Mouse (Mus musculus) heart, embryonic 11.5 days (tissue): Measurements from ENCODE around the gene Exoc6b. TPM values are rescaled to one million over a fixed set of nuclear protein-coding genes. Genes with fewer than 3 reads are reported as not detected.

Experiments used
- ATAC-seq: fragments of 200-750 bp; cut with Nextera tagmentation; replicated peaks from 2 replicates; pipeline ENCODE4 v1.8.0; 2017; ENCODE audit warnings: moderate library complexity; ENCODE audit not compliant: insufficient number of reproducible peaks, low FRiP score, low TSS enrichment
- H3K27ac ChIP-seq: fragments of 300-500 bp; sonication (generic); 2 replicates; pipeline ENCODE4 v1.5.1; 2014; ENCODE audit warnings: mild to moderate bottlenecking, low read depth, low read length
- H3K27me3 ChIP-seq: fragments of 300-500 bp; sonication (generic); 2 replicates; pipeline ENCODE4 v1.6.1; 2014; ENCODE audit warnings: mild to moderate bottlenecking, low read length, mixed read lengths; ENCODE audit not compliant: control insufficient read depth, insufficient read depth
- H3K36me3 ChIP-seq: fragments of 300-500 bp; sonication (generic); 2 replicates; pipeline ENCODE4 v1.6.1; 2014; ENCODE audit warnings: mild to moderate bottlenecking, low read length, moderate library complexity, mixed read lengths; ENCODE audit not compliant: control insufficient read depth, insufficient read depth
- H3K4me1 ChIP-seq: fragments of 300-500 bp; sonication (generic); 2 replicates; pipeline ENCODE4 v1.6.1; 2014; ENCODE audit warnings: low read length; ENCODE audit not compliant: control insufficient read depth, insufficient read depth
- H3K4me2 ChIP-seq: fragments of 300-500 bp; sonication (generic); 2 replicates; pipeline ENCODE4 v1.6.1; 2014; ENCODE audit warnings: mild to moderate bottlenecking, moderate library complexity
- H3K4me3 ChIP-seq: fragments of 300-500 bp; sonication (generic); 2 replicates; pipeline ENCODE4 v1.5.1; 2014; ENCODE audit warnings: low read depth, low read length
- H3K9ac ChIP-seq: fragments of 300-500 bp; sonication (generic); 2 replicates; pipeline ENCODE4 v1.6.1; 2014; ENCODE audit warnings: mild to moderate bottlenecking, low read depth, low read length, moderate library complexity
- H3K9me3 ChIP-seq: fragments of 300-500 bp; sonication (generic); replicated peaks from 2 replicates; pipeline ENCODE4 v1.6.1; 2016; ENCODE audit warnings: low read length; ENCODE audit not compliant: control insufficient read depth
- WGBS: fragments of 180-500 bp; shearing (Covaris S2); extraction: QIAGEN DNeasy Blood & Tissue Kit; methylation state at CpG from one replicate; pipeline ENCODE4 v1.1.7; 2014; ENCODE audit not compliant: insufficient replicate concordance; 5-methylcytosine and 5-hydroxymethylcytosine counted together
- polyA plus RNA-seq: library from polyadenylated mRNA; unstranded; fragments of >200 nt; fragmentation: Nextera tagmentation; extraction: Ambion mirVana; gene quantifications from 2 replicates; pipeline ENCODE4 v1.2.1, GENCODE M21; 2014

The Exoc6b gene
- polyA plus RNA-seq, 1 experiment from 2014 or later = 24.2 TPM

DNA sequence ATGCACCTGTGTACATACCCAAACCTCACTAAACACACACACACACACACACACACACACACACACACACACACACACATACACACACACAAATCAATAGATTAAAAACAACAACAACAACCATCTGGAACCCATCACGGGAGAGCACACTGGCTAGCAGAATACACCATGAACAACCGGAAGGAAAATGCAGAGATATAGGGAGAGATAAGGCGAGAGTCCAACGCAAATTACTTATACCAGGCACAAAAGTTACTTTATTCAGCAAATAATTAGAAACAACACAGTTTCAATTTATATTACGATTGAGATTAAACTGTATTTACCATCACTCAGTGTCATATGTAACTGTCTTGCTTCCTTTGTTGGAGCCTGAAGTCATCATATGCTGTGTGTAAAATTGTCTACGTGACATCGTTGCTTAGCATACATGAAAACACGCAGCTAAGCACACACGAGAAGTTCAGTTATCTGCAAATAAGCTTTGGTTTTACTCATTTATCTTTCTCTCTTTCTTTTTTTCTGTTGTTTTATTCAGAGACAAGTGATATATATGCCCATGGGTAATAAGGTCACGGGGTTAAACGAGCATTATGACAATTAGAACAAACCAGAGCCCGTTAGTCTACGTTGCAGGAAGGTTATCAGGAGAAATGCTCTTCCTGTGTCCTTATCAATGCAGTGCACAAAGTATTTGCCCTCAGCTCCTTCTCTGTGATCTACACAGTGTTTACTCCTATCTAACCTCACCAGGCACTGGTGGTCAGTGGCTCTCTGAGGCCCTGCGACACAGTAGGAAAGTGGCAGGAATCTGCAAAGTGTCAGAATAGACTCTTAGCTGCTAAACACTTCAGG lies 186.4 kb downstream of the Exoc6b start:
- Histone ChIP-seq H3K27ac (0 out of 2 replicates have a peak overlapping the region, but pooled peaks have one; percentile 6), H3K9me3 (no peaks in the 10 kb centered on the region), H3K4me2 (peak overlapping the region; percentile 17; the same call in 1 of the 2 replicates), H3K4me3 (no peak overlapping the region), H3K27me3 (no peaks in the 10 kb centered on the region), H3K9ac (no peak overlapping the region), H3K4me1 (peaks cover 23% of the 10 kb centered on the region), H3K36me3 (no peaks in the 10 kb centered on the region)
- 30% methylated on average over 14 of the region's 14 CpGs for WGBS
- peak; percentile 95 for ATAC-seq

GRCm38 (mm10) chr6:84875869-84876268 lies 193.4 kb downstream of the Exoc6b start:
- no peak overlapping the region for H3K4me3 ChIP-seq

DNA sequence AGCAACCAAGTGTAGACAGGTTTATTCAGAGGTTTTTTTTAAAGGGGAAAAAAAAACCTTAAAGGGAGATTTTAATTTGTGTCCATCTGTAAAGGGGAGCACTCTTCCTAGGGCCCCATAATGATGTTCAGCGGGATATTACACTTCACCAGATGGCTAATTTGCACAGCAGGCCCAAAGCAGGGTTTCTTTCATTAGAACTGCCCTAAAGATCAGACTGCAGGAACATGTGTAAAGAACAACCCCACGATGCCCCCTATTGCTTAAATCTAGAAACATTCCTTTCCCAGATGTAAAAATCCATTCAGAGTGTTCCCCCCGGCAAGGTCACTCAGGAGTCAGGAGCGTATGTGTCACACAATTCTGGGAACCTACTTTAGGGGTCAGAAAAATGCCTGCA lies 202.2 kb downstream of the Exoc6b start:
- Histone ChIP-seq H3K36me3 (no peaks in the 10 kb centered on the region), H3K27ac (no peak overlapping the region), H3K9ac (no peak overlapping the region), H3K9me3 (no peaks in the 10 kb centered on the region), H3K4me2 (no peak overlapping the region), H3K27me3 (no peaks in the 10 kb centered on the region), H3K4me3 (no peak overlapping the region), H3K4me1 (no peaks in the 10 kb centered on the region)
- WGBS = 45% methylated on average over 4 of the region's 4 CpGs
- no peak for ATAC-seq

More at GRCm38 (mm10) chr6:84875869-84876268, 193.4 kb downstream of the Exoc6b start:
- WGBS = 75% methylated on average over 5 of the region's 5 CpGs
- no peak overlapping the region for H3K27ac ChIP-seq
- no peaks in the 10 kb centered on the region for H3K36me3 ChIP-seq
- no peak overlapping the region for H3K4me2 ChIP-seq
- no peaks in the 10 kb centered on the region for H3K9me3 ChIP-seq
- no peak for ATAC-seq
- no peaks in the 10 kb centered on the region for H3K27me3 ChIP-seq
- no peak overlapping the region for H3K9ac ChIP-seq
- 0 out of 2 replicates have a peak, but pooled peaks cover 2% of the 10 kb centered on the region for H3K4me1 ChIP-seq

DNA sequence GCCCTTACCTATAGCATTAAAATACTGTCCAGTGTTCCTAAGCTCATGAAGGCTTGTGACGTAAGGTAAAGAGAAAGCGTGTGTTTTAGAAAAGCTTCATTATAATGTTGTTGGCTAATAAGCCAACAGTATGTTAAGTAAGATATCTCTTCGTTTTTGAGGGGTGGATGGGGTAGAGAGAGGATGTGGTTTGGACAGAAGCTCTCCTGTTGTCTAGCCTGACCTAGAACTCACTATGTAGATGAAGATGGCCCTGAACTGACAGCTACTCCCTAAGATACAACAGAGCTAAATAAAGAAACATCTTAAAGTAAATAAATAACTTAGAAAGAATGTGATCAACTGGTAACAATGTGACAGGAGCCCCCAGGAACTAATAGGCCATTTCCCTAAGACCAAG lies 204.7 kb downstream of the Exoc6b start:
- Histone ChIP-seq H3K4me2 (no peak overlapping the region), H3K9ac (no peak overlapping the region), H3K4me1 (no peaks in the 10 kb centered on the region), H3K36me3 (no peaks in the 10 kb centered on the region), H3K4me3 (no peak overlapping the region), H3K27me3 (no peaks in the 10 kb centered on the region), H3K9me3 (no peaks in the 10 kb centered on the region), H3K27ac (no peak overlapping the region)
- WGBS = 78% methylated on average over 3 of the region's 3 CpGs
- ATAC-seq = no peak

DNA sequence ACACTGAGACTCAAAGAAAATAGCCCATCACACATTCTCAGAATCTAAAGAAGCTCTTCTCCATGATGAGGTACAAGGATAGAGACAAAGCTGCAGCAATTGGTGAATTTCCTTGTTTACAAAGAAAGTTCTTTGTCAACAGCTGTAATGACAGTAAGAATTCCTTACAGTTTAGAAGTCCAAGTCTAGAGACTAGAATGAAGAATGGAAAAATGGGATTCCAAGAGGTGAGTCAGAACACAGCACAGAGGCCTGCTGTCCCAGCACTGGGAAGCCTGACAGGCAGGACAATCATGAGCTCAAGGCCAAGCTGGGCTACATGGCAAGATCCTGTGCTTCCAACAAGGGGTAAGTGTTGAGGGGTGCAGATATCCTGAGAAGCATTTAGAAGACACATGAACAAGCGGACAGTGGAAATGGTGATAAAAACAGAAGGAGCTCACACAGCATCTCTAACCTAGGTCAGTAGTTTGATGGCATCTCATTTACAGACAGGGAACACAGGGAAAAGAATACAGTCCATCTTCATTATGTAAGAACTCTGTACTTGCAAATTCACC lies 205.4 kb downstream of the Exoc6b start:
- no peak overlapping the region for H3K4me3 ChIP-seq
- 94% methylated on average over 1 of the region's 1 CpGs for WGBS

GRCm38 (mm10) chr6:84845665-84846064 lies 223.6 kb downstream of the Exoc6b start:
- no peaks in the 10 kb centered on the region for H3K9me3 ChIP-seq
- H3K4me3 ChIP-seq = no peak overlapping the region
- no peaks in the 10 kb centered on the region for H3K36me3 ChIP-seq
- H3K27me3 ChIP-seq = no peaks in the 10 kb centered on the region
- ATAC-seq = no peak
- 45% methylated on average over 7 of the region's 7 CpGs for WGBS
- H3K9ac ChIP-seq = no peak overlapping the region
- H3K4me2 ChIP-seq = no peak overlapping the region
- 0 out of 2 replicates have a peak, but pooled peaks cover 3% of the 10 kb centered on the region for H3K4me1 ChIP-seq
- H3K27ac ChIP-seq = no peak overlapping the region

More for the DNA sequence above, 205.4 kb downstream of the Exoc6b start:
- Histone ChIP-seq H3K4me2 (no peak overlapping the region), H3K9ac (no peak overlapping the region), H3K9me3 (no peaks in the 10 kb centered on the region), H3K4me1 (no peaks in the 10 kb centered on the region), H3K27ac (no peak overlapping the region), H3K36me3 (no peaks in the 10 kb centered on the region), H3K27me3 (no peaks in the 10 kb centered on the region)
- ATAC-seq = no peak

DNA sequence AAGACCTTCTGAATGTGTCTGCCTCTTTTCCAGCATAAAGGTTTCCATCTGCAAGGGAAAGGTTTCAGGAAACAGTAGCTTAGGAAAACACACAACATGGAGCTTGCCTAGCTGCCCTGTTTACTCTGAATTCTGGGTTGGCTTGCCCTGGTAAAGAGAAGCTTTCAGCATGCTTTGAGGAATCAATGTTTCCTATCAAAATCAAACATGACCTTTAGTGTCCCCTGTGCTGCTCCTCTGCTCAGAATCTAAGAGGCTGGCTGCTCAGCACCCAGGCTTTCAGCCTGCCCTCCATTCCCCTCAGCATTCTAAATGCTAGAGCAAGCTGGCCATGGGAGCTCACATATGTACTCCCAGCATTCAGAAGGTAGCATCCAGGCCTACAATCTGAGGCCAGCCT lies 228.2 kb downstream of the Exoc6b start:
- no peaks in the 10 kb centered on the region for H3K27me3 ChIP-seq
- 0 out of 2 replicates have a peak, but pooled peaks cover 3% of the 10 kb centered on the region for H3K4me1 ChIP-seq
- H3K9me3 ChIP-seq = no peaks in the 10 kb centered on the region
- ATAC-seq = no peak
- H3K27ac ChIP-seq = no peak overlapping the region
- no peak overlapping the region for H3K4me3 ChIP-seq
- H3K36me3 ChIP-seq = no peaks in the 10 kb centered on the region
- H3K4me2 ChIP-seq = no peak overlapping the region
- H3K9ac ChIP-seq = no peak overlapping the region

DNA sequence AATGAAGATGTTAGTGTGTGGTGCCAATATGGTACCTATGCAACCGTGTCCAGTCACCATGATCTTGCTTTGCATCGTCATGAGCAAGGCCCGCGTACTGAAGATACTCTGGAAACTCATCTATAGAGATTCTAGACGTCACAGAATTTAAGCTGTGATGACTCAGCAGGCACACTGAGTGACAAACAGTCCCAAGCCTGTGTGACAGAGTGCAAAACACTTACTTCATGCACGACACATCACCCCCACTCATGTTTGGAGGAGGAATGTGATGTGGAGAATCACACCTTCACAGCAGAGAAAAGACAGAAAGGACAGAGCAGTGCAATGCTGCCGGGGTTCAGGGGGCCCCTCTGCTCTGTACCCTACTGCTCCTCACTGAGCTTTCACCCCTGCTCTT lies 261.8 kb downstream of the Exoc6b start:
- no peak for ATAC-seq
- WGBS = 75% methylated on average over 7 of the region's 7 CpGs
- H3K27ac ChIP-seq = no peak overlapping the region
- H3K4me2 ChIP-seq = no peak overlapping the region
- H3K9ac ChIP-seq = no peak overlapping the region
- no peaks in the 10 kb centered on the region for H3K9me3 ChIP-seq
- H3K27me3 ChIP-seq = no peaks in the 10 kb centered on the region
- no peak overlapping the region for H3K4me3 ChIP-seq
- no peaks in the 10 kb centered on the region for H3K36me3 ChIP-seq
- H3K4me1 ChIP-seq = no peaks in the 10 kb centered on the region
